Mouse (Mus musculus) lung, adult 2 months (tissue): Measurements from ENCODE around the gene Tet3. TPM values are rescaled to one million over a fixed set of nuclear protein-coding genes. Genes with fewer than 3 reads are reported as not detected.
A peak's percentile ranks its signal among the peaks of the same experiment; 100 is the strongest.

ENCODE experiments used
- DNase-seq: peaks from one replicate; pipeline ENCODE4 v3.0.0; 2022
- H3K4me1 ChIP-seq: fragments of 200-500 bp; 2 replicates; pipeline ENCODE4 v1.6.1; 2011; ENCODE audit warnings: low read length; ENCODE audit not compliant: control insufficient read depth, insufficient read depth
- H3K4me3 ChIP-seq: fragments of 200-500 bp; replicated peaks from 2 replicates; pipeline ENCODE3; 2011; ENCODE audit warnings: low read depth, mild to moderate bottlenecking, control low read depth, low read length; ENCODE audit errors: extremely low read depth
- CTCF ChIP-seq: fragments of 200-500 bp; IDR thresholded peaks from 2 replicates; pipeline ENCODE4 v1.5.1; 2011; ENCODE audit warnings: mild to moderate bottlenecking, low read length, control low read depth; ENCODE audit not compliant: insufficient read depth
- POLR2A ChIP-seq: fragments of 200-500 bp; IDR thresholded peaks from 2 replicates; pipeline ENCODE4 v1.6.1; 2011; ENCODE audit warnings: low read depth, mild to moderate bottlenecking, control low read depth, low read length, borderline replicate concordance; ENCODE audit errors: extremely low read depth
- WGBS: fragments of 180-500 bp; shearing (Covaris S2); methylation state at CpG from one replicate; pipeline ENCODE4 v1.1.7; 2018; 5-methylcytosine and 5-hydroxymethylcytosine counted together
- polyA plus RNA-seq: library from polyadenylated mRNA; depleted of rRNA; stranded (reverse); fragments of >200 nt; gene quantifications from 2 replicates; pipeline ENCODE4 v1.2.3, GENCODE M21; 2012

Tet3 gene
- polyA plus RNA-seq, 1 experiment = 22.4 TPM

DNA sequence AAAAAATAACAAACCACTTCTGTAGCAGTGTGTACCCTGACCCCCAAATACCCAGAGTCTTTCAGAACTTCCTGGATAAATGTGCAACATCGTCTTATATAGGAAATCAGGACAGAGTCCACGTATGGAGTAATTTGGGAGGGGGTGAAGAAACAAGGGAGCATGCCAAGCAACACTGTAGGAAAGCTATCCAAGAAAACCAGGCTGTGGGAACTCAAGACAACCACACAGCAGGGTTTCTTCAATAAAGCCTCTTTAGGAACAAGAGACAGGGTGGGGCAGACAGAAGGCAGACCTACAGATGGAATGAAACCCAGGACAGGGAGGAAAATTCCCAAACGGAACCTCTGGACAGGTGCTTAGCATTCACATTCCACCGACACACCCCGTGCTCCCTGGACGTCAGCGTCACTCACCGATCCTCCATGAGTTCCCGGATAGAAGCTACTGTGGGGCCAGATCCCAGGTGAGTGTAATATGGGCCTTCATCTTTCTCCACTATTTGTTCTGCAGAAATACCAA, 73.3 kb downstream of the Tet3 start:
- 73% methylated on average over 9 of the region's 9 CpGs for WGBS
- Histone ChIP-seq H3K4me1 (no peaks in the 10 kb centered on the region; the same call in 1 of the 2 replicates), H3K4me3 (no peak overlapping the region)
- no peak for TF ChIP-seq POLR2A
- TF ChIP-seq CTCF = no peak
- DNase-seq = no peak

DNA sequence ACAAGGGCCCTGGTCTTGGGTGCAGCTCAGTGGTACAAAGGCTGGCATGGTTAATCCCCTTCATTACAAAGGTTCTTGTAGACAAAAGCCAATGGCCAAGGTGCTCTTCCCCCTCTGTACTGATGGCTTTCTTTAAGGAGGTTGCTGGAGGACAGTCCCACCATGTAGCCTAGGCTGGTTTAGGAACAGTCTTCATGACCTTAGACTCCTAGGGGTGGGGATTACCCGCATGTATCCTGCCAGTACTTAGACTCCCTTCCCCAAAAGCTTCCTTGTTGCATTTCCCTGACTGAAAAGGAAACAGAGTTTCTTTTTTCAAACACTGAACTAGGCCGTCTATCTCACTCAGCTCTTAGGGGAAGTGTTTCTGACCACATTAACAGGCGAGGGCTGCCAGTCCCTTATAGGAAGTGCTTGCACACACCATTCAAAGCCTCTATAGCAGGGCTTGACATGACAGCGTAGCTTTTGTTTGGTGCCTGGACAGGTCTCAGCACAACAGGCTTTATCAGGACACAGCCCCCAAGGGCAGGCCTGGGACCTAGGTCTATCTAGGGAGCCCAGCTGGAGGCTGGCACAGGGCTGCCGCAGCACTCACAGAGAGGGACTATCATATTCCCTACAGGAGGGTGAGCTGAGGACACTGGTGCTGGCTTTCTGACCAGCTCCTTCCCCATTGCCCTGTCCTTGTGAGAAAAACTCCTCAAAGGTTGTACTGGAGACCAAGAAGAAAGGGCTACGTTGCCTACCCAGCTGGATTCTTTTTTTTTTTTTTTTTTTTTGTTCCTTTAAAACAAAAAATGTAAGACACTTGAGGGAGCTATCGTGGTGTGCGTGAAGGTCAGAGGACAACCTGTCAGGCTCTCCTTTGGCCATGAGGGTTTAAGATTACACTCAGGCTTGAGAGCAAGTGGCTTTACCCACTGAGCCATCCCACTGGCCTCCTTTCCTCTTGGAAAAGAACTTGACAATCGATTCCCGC, 77.1 kb downstream of the Tet3 start:
- no peak for DNase-seq
- H3K4me3 ChIP-seq = no peak overlapping the region
- no peaks in the 10 kb centered on the region for H3K4me1 ChIP-seq
- no peak for TF ChIP-seq POLR2A
- TF ChIP-seq CTCF = no peak
- 54% methylated on average over 10 of the region's 10 CpGs for WGBS

DNA sequence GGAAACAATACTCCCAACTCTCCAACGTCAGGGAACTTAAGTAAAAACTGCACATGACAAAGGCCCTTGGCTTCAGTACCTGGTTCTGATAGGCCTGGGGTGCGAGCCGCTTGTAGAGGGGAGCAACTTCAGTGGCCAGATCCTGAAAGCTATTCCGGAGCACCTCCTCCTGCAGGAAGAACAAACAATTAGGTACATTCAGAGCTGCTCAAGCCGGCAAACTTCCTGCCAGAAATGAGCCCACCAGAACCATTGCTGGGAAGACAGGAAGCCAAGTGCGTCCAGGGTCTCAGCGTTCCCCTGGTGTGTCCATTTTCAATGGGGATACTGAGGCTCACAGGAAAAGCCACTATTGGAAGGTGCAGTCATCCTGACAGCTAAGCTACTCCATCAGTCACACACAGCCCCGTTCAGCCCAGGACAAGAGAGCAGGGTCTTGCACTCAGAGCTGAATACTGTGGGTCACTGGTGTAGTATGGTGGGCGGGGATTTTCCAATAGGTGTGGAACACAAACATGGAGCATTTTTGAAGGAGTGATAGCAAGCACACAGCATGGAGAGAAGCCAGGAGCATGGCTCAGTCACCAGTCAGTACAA, 85.1 kb downstream of the Tet3 start:
- WGBS = 64% methylated on average over 9 of the region's 9 CpGs
- no peaks in the 10 kb centered on the region for H3K4me1 ChIP-seq
- H3K4me3 ChIP-seq = no peak overlapping the region
- TF ChIP-seq POLR2A = no peak
- no peak for TF ChIP-seq CTCF
- DNase-seq = no peak

DNA sequence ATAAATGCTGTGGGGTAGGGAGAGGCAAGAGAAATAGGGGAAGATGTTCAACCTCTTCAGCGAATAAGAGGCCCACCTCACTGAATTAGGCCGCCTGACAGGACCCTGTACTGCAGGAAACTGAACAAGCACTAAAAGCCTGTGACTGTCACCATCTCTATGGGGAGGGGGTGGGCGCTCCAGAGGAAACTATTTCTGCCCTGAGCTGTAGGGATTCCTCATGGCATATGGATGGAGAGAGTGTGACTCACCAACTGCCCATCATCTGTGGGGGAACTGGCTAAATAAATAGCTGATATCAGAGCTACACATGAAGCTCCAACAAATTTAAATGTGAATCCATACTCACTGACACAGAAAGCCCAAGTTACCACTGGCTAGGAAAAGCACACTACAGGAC, 87.5 kb downstream of the Tet3 start:
- 85% methylated on average over 3 of the region's 3 CpGs for WGBS
- Histone ChIP-seq H3K4me1 (no peaks in the 10 kb centered on the region), H3K4me3 (no peak overlapping the region)
- no peak for DNase-seq
- TF ChIP-seq POLR2A = no peak
- no peak for TF ChIP-seq CTCF

DNA sequence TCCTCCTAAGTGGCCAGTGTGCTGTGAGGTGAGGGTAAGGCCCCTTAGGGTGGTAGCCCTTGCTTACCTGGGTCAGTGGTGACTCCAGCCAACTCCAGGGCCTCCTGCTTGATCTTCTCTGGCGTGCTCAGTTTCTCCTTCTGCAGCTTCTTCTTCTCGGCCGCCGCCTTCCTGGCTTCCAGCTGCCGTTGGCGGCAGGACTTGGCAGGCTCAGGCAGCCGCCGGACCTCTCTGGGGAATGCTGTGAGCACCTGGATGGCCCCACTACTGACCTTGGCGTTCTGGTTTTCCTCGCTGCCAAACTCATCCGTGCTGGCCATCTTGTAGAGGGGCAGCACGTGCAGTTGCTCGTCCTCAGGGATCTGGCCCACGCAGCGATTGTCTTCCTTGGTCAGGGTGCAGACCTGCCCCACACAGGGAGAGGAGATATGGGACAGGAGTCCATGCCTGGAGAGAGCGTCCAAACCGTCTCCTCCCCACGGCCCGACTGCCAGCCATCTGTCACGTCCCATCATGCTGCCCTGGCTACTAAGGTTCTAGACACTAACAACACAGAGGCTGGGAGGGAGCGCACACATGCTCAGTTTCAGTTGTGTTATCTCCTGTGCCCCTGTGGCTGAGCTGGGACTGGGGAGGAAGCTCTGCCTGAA, 88.4 kb downstream of the Tet3 start:
- no peaks in the 10 kb centered on the region for H3K4me1 ChIP-seq
- no peak for DNase-seq
- TF ChIP-seq POLR2A = no peak
- no peak for TF ChIP-seq CTCF
- no peak overlapping the region for H3K4me3 ChIP-seq
- WGBS = 85% methylated on average over 21 of the region's 21 CpGs

DNA sequence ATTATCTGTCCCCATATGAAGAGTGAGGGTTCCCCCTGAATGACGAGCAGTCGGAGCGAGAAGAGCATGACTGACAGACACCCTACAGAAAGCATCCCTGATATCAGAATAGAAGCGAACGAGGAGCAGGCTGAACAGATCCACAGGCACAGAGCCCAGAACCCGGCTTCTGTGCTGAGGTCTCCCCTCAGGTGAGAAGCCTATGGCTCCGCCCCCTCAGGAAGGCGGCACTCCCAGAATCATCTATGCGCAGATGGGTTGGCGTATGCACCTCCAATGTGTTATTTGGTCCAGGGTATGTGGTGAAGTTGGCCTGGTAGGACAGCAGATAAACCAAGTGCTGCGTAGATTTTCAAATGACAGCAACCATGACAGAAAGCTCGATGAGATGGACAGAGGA, 95.8 kb downstream of the Tet3 start:
- H3K4me1 ChIP-seq = no peaks in the 10 kb centered on the region
- H3K4me3 ChIP-seq = no peak overlapping the region
- no peak for DNase-seq
- TF ChIP-seq CTCF (no peak), POLR2A (no peak)
- 87% methylated on average over 12 of the region's 12 CpGs for WGBS

DNA sequence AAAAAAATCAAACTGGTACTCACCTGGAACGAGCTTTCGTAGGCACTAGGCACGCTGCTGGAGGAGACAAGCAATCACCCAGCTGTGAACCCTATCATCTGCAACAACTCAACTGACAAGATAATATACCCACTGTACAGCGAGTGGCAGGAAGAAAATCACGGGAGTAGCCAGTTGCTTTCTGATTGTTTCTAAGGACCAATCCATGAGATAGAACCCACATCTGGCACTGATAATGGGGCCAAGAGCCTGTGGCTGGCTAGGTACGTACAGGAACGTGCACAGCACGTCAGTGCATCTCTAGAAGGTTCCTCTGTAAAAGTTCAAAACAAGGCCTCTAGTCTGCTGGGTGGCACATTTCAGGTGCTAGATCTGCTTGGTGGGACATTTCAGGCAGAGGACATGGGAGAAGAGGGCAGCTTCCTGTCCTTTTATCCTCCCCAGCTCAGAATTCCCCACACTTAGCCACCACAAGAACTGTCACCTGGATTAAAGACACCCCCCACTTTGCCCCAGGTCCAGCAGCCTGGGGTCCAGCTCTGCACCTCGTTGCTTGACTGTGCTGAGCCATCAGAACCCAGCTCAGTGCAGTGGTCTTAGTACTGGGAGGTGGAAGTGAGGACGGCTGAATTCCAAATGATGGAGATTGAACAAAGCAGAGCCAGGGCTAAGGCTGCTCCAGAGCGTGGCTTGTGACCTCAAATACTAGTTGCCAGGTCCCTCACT, 97.2 kb downstream of the Tet3 start:
- H3K4me3 ChIP-seq = no peak overlapping the region
- DNase-seq = no peak
- 85% methylated on average over 11 of the region's 11 CpGs for WGBS
- no peaks in the 10 kb centered on the region for H3K4me1 ChIP-seq
- TF ChIP-seq CTCF (no peak), POLR2A (no peak)

DNA sequence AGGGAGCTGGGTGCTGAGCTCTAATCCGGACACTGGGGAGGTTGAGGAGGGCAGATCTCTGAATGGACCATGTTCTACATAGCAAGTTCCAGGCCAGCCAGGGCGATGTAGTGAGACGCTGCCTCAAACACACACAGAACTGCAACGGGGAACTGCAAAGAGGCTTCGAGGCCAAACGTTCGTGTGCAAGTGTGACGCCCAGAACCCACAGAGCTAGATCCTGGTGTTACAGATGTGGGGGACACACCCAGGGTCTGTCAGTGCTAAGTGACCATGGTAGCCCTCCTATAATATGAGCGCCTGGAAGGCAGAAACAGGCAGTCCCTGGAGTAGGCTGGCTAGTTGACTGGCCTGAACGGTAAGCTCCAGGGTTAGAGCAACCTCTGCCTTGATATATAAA, 101.4 kb downstream of the Tet3 start:
- WGBS = 90% methylated on average over 10 of the region's 10 CpGs
- Histone ChIP-seq H3K4me3 (no peak overlapping the region), H3K4me1 (no peaks in the 10 kb centered on the region)
- DNase-seq = no peak
- no peak for TF ChIP-seq CTCF
- no peak for TF ChIP-seq POLR2A

DNA sequence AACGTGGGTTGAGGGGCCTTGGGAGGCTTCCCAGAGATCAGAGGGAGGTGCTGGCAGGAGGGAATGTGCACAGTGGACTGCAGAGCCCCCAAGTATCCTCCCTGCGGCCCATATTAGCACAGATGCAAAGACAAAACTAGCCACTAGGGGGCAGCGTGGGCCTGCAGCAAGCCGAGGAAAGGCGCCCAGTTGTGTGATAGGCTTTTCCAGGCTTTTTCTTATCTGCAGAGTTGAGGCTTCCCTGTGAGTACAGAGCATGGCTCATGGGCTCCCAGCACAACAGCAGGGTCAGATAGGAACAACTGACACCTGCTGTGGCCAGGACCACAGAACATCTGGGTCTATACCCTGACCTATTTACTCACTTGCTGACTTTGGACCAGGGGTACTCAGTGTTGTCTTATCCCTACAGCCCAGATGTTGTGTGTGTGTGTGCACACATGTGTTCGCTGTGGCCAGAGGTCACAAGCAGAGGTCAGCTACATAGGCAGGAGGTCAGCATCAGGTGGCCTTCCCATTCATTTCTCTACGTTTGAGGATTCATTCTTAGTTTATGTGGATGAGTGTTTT, 102.2 kb downstream of the Tet3 start:
- DNase-seq = peak; percentile 82

More for the DNA sequence above, 102.2 kb downstream of the Tet3 start:
- WGBS = 23% methylated on average over 7 of the region's 7 CpGs
- Histone ChIP-seq H3K4me3 (no peak overlapping the region), H3K4me1 (no peaks in the 10 kb centered on the region)
- TF ChIP-seq CTCF (peak; percentile 89), POLR2A (no peak)
